ENCODE assay signal across 28 mouse cellular contexts in genomic region chr7:138209769-138210168, GRCm38 (mm10).
DNase-seq lines count a peak whose midpoint lies in the region; ATAC-seq and TF ChIP-seq lines count a peak whose summit lies in the region.
"Had no signal": no experiment of that assay in that cellular context is flagged by ENCODE, and none has a peak within 500 bp of the region (broad histone marks: within the 10 kb centered on the region; RNA-seq: fewer than 3 reads in every experiment).

No protein-coding gene starts in this region.

- DNase-seq in heart, postnatal 36 days = no peak
- DNase-seq in heart, postnatal 0 days (ENCODE audit: low spot score) = no peak
- no peak for DNase-seq in heart, adult 2 months
- peak; percentile 13 for DNase-seq in embryonic facial prominence, embryonic 10.5 days (ENCODE audit: low spot score)
- DNase-seq in c-Kit-positive CD71-positive TER-119-positive erythroid progenitor cells, embryonic 14.5 days (ENCODE audit: low spot score) = no peak
- no peak for DNase-seq in right cerebral cortex, postnatal 10 days (ENCODE audit: low spot score in 2 of 2)
- DNase-seq: adrenal gland, adult 2 months; cerebellum, adult 11-12 months; cerebellum, postnatal 14 days; gastrocnemius, postnatal 25 days; kidney, adult 9 months; kidney, postnatal 25 days; liver, embryonic 13.5 days; lung, embryonic 14.5 days; right cerebral cortex, adult 18-20 months; thymus, adult 2 months; thymus, postnatal 4 days had no signal

- H3K9ac ChIP-seq in heart, embryonic 11.5 days (ENCODE audit: low read depth, low read length) = no peak overlapping the region
- H3K9ac ChIP-seq in heart, postnatal 0 days (replicated peaks; ENCODE audit: low read depth, low read length) = no peak overlapping the region
- H3K9ac ChIP-seq in heart, adult 2 months (ENCODE audit: low read depth, low read length) = no peak overlapping the region
- H3K9ac ChIP-seq: liver, embryonic 13.5 days; lung, embryonic 14.5 days; neural tube, embryonic 15.5 days had no signal

- no peaks in the 10 kb centered on the region for H3K79me2 ChIP-seq in heart, adult 2 months (replicated peaks; ENCODE audit: control insufficient read depth, insufficient read depth, low read length)

- peaks cover 14% of the 10 kb centered on the region for H3K4me1 ChIP-seq in heart, embryonic 11.5 days (ENCODE audit: control insufficient read depth, insufficient read depth, low read length)
- peaks cover 8% of the 10 kb centered on the region; the same call in 1 of the 2 replicates for H3K4me1 ChIP-seq in heart, postnatal 0 days (ENCODE audit: control insufficient read depth, insufficient read depth)
- H3K4me1 ChIP-seq in heart, adult 2 months (ENCODE audit: control insufficient read depth, insufficient read depth, low read length) = no peaks in the 10 kb centered on the region
- H3K4me1 ChIP-seq in embryonic facial prominence, embryonic 10.5 days = peaks cover 13% of the 10 kb centered on the region
- H3K4me1 ChIP-seq: liver, embryonic 13.5 days had no signal

- intact Hi-C loops in heart, postnatal 36 days (cut with DNase I) = no loop called here
- intact Hi-C loops in heart, adult 2 months (cut with DNase I) = no loop called here

- peak overlapping the region; percentile 52 for H3K4me2 ChIP-seq in heart, embryonic 11.5 days
- H3K4me2 ChIP-seq in heart, postnatal 0 days (ENCODE audit: low read depth, low read length) = peak overlapping the region; percentile 41
- H3K4me2 ChIP-seq: liver, embryonic 13.5 days; lung, embryonic 14.5 days; neural tube, embryonic 15.5 days had no signal

- TF ChIP-seq POLR2A in heart, adult 2 months (IDR thresholded peaks at IDR 0.05; ENCODE audit: insufficient read depth, low read depth, low read length) = no peak

- H3K36me3 ChIP-seq in heart, embryonic 11.5 days (ENCODE audit: control insufficient read depth, insufficient read depth, low read length) = no peaks in the 10 kb centered on the region
- H3K36me3 ChIP-seq in heart, postnatal 0 days (replicated peaks; ENCODE audit: control insufficient read depth, insufficient read depth, low read length) = no peaks in the 10 kb centered on the region
- H3K36me3 ChIP-seq in heart, adult 2 months (ENCODE audit: control insufficient read depth, insufficient read depth, low read length) = no peaks in the 10 kb centered on the region
- no peaks in the 10 kb centered on the region for H3K36me3 ChIP-seq in embryonic facial prominence, embryonic 10.5 days (replicated peaks)
- H3K36me3 ChIP-seq: hindbrain, embryonic 10.5 days; liver, embryonic 13.5 days; midbrain, embryonic 10.5 days; neural tube, embryonic 15.5 days had no signal

- TF ChIP-seq EP300 in heart, postnatal 0 days (IDR thresholded peaks at IDR 0.05; ENCODE audit: low read depth) = no peak
- TF ChIP-seq EP300 in heart, adult 2 months (IDR thresholded peaks at IDR 0.05; ENCODE audit: insufficient read depth, low read depth, low read length) = no peak

- H3K9me3 ChIP-seq in heart, embryonic 11.5 days (replicated peaks; ENCODE audit: control insufficient read depth, low read length) = no peaks in the 10 kb centered on the region
- no peaks in the 10 kb centered on the region for H3K9me3 ChIP-seq in heart, postnatal 0 days (replicated peaks; ENCODE audit: control insufficient read depth, low read length)
- no peaks in the 10 kb centered on the region for H3K9me3 ChIP-seq in embryonic facial prominence, embryonic 10.5 days
- H3K9me3 ChIP-seq: hindbrain, embryonic 10.5 days; liver, embryonic 13.5 days; midbrain, embryonic 10.5 days; neural tube, embryonic 15.5 days had no signal

- no peak overlapping the region for H3K4me3 ChIP-seq in heart, embryonic 11.5 days (ENCODE audit: low read depth, low read length)
- no peak overlapping the region; the same call in 1 of the 2 replicates for H3K4me3 ChIP-seq in heart, postnatal 0 days (ENCODE audit: low read depth, low read length)
- H3K4me3 ChIP-seq in heart, adult 2 months = no peak overlapping the region
- H3K4me3 ChIP-seq in embryonic facial prominence, embryonic 10.5 days = no peak overlapping the region
- H3K4me3 ChIP-seq: hindbrain, embryonic 10.5 days; layer of hippocampus, adult 2 months; liver, embryonic 13.5 days; midbrain, embryonic 10.5 days; myocyte; neural tube, embryonic 15.5 days had no signal

- WGBS in heart, embryonic 11.5 days (ENCODE audit: insufficient replicate concordance) = 4% methylated on average over 5 of the region's 5 CpGs
- WGBS in heart, postnatal 0 days = 6% methylated on average over 5 of the region's 5 CpGs
- WGBS in heart, adult 2 months = 14% methylated on average over 5 of the region's 5 CpGs
- WGBS in embryonic facial prominence, embryonic 10.5 days = 73% methylated on average over 5 of the region's 5 CpGs

- no peaks in the 10 kb centered on the region for H3K27me3 ChIP-seq in heart, embryonic 11.5 days (ENCODE audit: control insufficient read depth, insufficient read depth, low read length)
- no peaks in the 10 kb centered on the region for H3K27me3 ChIP-seq in heart, postnatal 0 days (ENCODE audit: control insufficient read depth, insufficient read depth, low read length)
- no peaks in the 10 kb centered on the region for H3K27me3 ChIP-seq in heart, adult 2 months (ENCODE audit: control insufficient read depth, insufficient read depth, low read length)
- no peaks in the 10 kb centered on the region for H3K27me3 ChIP-seq in embryonic facial prominence, embryonic 10.5 days (replicated peaks; ENCODE audit: low read depth, poor library complexity, severe bottlenecking)
- H3K27me3 ChIP-seq: liver, embryonic 13.5 days; neural tube, embryonic 15.5 days had no signal

- TF ChIP-seq CTCF in heart, postnatal 0 days (IDR thresholded peaks at IDR 0.05; ENCODE audit: low read depth) = no peak
- TF ChIP-seq CTCF in heart, adult 2 months (IDR thresholded peaks at IDR 0.05) = no peak

- peak overlapping the region; percentile 50 for H3K27ac ChIP-seq in heart, embryonic 11.5 days (ENCODE audit: low read depth, low read length)
- H3K27ac ChIP-seq in heart, postnatal 0 days (ENCODE audit: low read depth) = no peak overlapping the region
- H3K27ac ChIP-seq in heart, adult 2 months = no peak overlapping the region
- no peak overlapping the region for H3K27ac ChIP-seq in embryonic facial prominence, embryonic 10.5 days (replicated peaks)
- H3K27ac ChIP-seq: hindbrain, embryonic 10.5 days; hindbrain, postnatal 0 days; layer of hippocampus, adult 2 months; liver, embryonic 13.5 days; midbrain, embryonic 10.5 days; neural tube, embryonic 15.5 days; stomach, postnatal 0 days had no signal

- peak; percentile 79 for ATAC-seq in heart, embryonic 11.5 days (replicated peaks; ENCODE audit: insufficient number of reproducible peaks, low FRiP score, low TSS enrichment)
- ATAC-seq in heart, postnatal 0 days (ENCODE audit: insufficient read depth, low read depth) = no peak
- peak; percentile 3; the same call in 1 of the 2 replicates for ATAC-seq in megakaryocyte progenitor cell, adult 5-6 weeks (replicated peaks; ENCODE audit: poor library complexity)
- ATAC-seq: hindbrain, postnatal 0 days; intestine, embryonic 16.5 days; midbrain, embryonic 16.5 days had no signal
